Mouse (Mus musculus) kidney, postnatal 0 days (tissue): ENCODE results near the gene Esrrg. TPM values are rescaled to one million over a fixed set of nuclear protein-coding genes. Genes with fewer than 3 reads are reported as not detected.
A peak's percentile ranks its signal among the peaks of the same experiment; 100 is the strongest.

Source experiments
- ATAC-seq: fragments of 200-750 bp; cut with Nextera tagmentation; replicated peaks from 2 replicates; pipeline ENCODE4 v1.8.0; 2017; ENCODE audit warnings: low read depth, moderate number of reproducible peaks, moderate TSS enrichment, moderate library complexity; ENCODE audit not compliant: low FRiP score
- DNase-seq: peaks from one replicate; pipeline ENCODE4 v3.0.0-alpha.2; 2016; ENCODE audit warnings: low spot score
- H3K27ac ChIP-seq: fragments of 300-500 bp; sonication (generic); 2 replicates; pipeline ENCODE4 v1.5.1; 2014; ENCODE audit warnings: mild to moderate bottlenecking
- H3K27me3 ChIP-seq: fragments of 300-500 bp; sonication (generic); 2 replicates; pipeline ENCODE4 v1.6.1; 2014; ENCODE audit warnings: low read length, mixed read lengths; ENCODE audit not compliant: insufficient read depth
- H3K36me3 ChIP-seq: fragments of 300-500 bp; sonication (generic); 2 replicates; pipeline ENCODE4 v1.6.1; 2014; ENCODE audit warnings: low read length, mixed read lengths; ENCODE audit not compliant: insufficient read depth
- H3K4me1 ChIP-seq: fragments of 300-500 bp; sonication (generic); replicated peaks from 2 replicates; pipeline ENCODE4 v1.6.1; 2014; ENCODE audit warnings: antibody characterized with exemption, low read length, mixed read lengths; ENCODE audit not compliant: insufficient read depth
- H3K4me2 ChIP-seq: fragments of 300-500 bp; sonication (generic); 2 replicates; pipeline ENCODE4 v1.6.1; 2014; ENCODE audit warnings: mild to moderate bottlenecking, low read length, moderate library complexity, mixed read lengths
- H3K4me3 ChIP-seq: fragments of 300-500 bp; sonication (generic); replicated peaks from 2 replicates; pipeline ENCODE4 v1.5.1; 2014; ENCODE audit warnings: low read depth, low read length
- H3K9ac ChIP-seq: fragments of 300-500 bp; sonication (generic); 2 replicates; pipeline ENCODE4 v1.6.1; 2014; ENCODE audit warnings: low read depth, low read length
- H3K9me3 ChIP-seq: fragments of 300-500 bp; sonication (generic); replicated peaks from 2 replicates; pipeline ENCODE4 v1.6.1; 2016; ENCODE audit warnings: low read length, inconsistent platforms, mixed read lengths
- CTCF ChIP-seq: IDR thresholded peaks from 2 replicates; pipeline ENCODE4 v1.5.1; 2016; ENCODE audit warnings: antibody characterized with exemption, low read depth, mild to moderate bottlenecking, moderate library complexity
- WGBS: fragments of 180-500 bp; shearing (Covaris S2); extraction: QIAGEN DNeasy Blood & Tissue Kit; methylation state at CpG from one replicate; pipeline ENCODE4 v1.1.7; 2014; 5-methylcytosine and 5-hydroxymethylcytosine counted together
- polyA plus RNA-seq: library from polyadenylated mRNA; unstranded; fragments of >200 nt; fragmentation: Nextera tagmentation; extraction: Ambion mirVana; gene quantifications from 2 replicates; pipeline ENCODE4 v1.2.1, GENCODE M21; 2015

The Esrrg gene
- polyA plus RNA-seq, 1 experiment from 2014 or later, result 26.0 TPM

- no peak overlapping the region for H3K4me3 ChIP-seq
- H3K27ac ChIP-seq, result no peak overlapping the region
- no peaks in the 10 kb centered on the region for H3K9me3 ChIP-seq
- no peak overlapping the region for H3K9ac ChIP-seq
- no peak for TF ChIP-seq CTCF
- ATAC-seq, result no peak
- no peak for DNase-seq
- H3K4me2 ChIP-seq, result no peak overlapping the region
- no peaks in the 10 kb centered on the region for H3K27me3 ChIP-seq
- WGBS, result 75% methylated on average over 13 of the region's 13 CpGs
- H3K36me3 ChIP-seq, result no peaks in the 10 kb centered on the region
- no peaks in the 10 kb centered on the region for H3K4me1 ChIP-seq
Measured at GRCm38 (mm10) chr1:188085116-188085879, 476.7 kb downstream of the Esrrg start.

- TF ChIP-seq CTCF, result no peak
- WGBS, result 75% methylated on average over 3 of the region's 3 CpGs
- Histone ChIP-seq H3K27me3 (no peaks in the 10 kb centered on the region), H3K4me1 (no peaks in the 10 kb centered on the region), H3K4me2 (no peak overlapping the region), H3K4me3 (no peak overlapping the region), H3K36me3 (no peaks in the 10 kb centered on the region), H3K27ac (no peak overlapping the region), H3K9ac (no peak overlapping the region), H3K9me3 (no peaks in the 10 kb centered on the region)
- DNase-seq (no peak), ATAC-seq (no peak)
Measured at GRCm38 (mm10) chr1:188093724-188094123, 485.1 kb downstream of the Esrrg start.

- Histone ChIP-seq H3K4me2 (no peak overlapping the region), H3K27ac (no peak overlapping the region), H3K9ac (no peak overlapping the region), H3K27me3 (no peaks in the 10 kb centered on the region), H3K36me3 (no peaks in the 10 kb centered on the region), H3K4me3 (no peak overlapping the region), H3K4me1 (no peaks in the 10 kb centered on the region), H3K9me3 (no peaks in the 10 kb centered on the region)
- WGBS, result 78% methylated on average over 7 of the region's 7 CpGs
- DNase-seq (no peak), ATAC-seq (no peak)
- no peak for TF ChIP-seq CTCF
Measured at GRCm38 (mm10) chr1:188101832-188102231, 493.2 kb downstream of the Esrrg start.

- Histone ChIP-seq H3K36me3 (no peaks in the 10 kb centered on the region), H3K9me3 (no peaks in the 10 kb centered on the region), H3K4me1 (no peaks in the 10 kb centered on the region), H3K4me2 (no peak overlapping the region), H3K27me3 (no peaks in the 10 kb centered on the region), H3K9ac (no peak overlapping the region), H3K27ac (no peak overlapping the region), H3K4me3 (no peak overlapping the region)
- WGBS, result 55% methylated on average over 3 of the region's 3 CpGs
- no peak for TF ChIP-seq CTCF
- ATAC-seq, result no peak
- DNase-seq, result no peak
Measured at GRCm38 (mm10) chr1:188103179-188103578, 494.6 kb downstream of the Esrrg start.

- Histone ChIP-seq H3K4me2 (no peak overlapping the region), H3K9me3 (no peaks in the 10 kb centered on the region), H3K4me3 (no peak overlapping the region), H3K36me3 (no peaks in the 10 kb centered on the region), H3K9ac (no peak overlapping the region), H3K27ac (no peak overlapping the region), H3K4me1 (no peaks in the 10 kb centered on the region), H3K27me3 (no peaks in the 10 kb centered on the region)
- ATAC-seq, result no peak
- no peak for DNase-seq
- TF ChIP-seq CTCF, result no peak
- WGBS, result 56% methylated on average over 4 of the region's 4 CpGs
Measured at GRCm38 (mm10) chr1:188105516-188105915, 496.9 kb downstream of the Esrrg start.

- Histone ChIP-seq H3K27me3 (no peaks in the 10 kb centered on the region), H3K4me3 (no peak overlapping the region), H3K27ac (no peak overlapping the region), H3K4me2 (no peak overlapping the region), H3K9ac (no peak overlapping the region), H3K4me1 (no peaks in the 10 kb centered on the region), H3K9me3 (no peaks in the 10 kb centered on the region), H3K36me3 (no peaks in the 10 kb centered on the region)
- DNase-seq (peak; percentile 46), ATAC-seq (no peak)
- 9% methylated on average over 6 of the region's 6 CpGs for WGBS
- TF ChIP-seq CTCF, result no peak
Measured at GRCm38 (mm10) chr1:188107946-188108345, 499.4 kb downstream of the Esrrg start.

- Histone ChIP-seq H3K4me3 (no peak overlapping the region), H3K27me3 (no peaks in the 10 kb centered on the region), H3K4me2 (no peak overlapping the region), H3K36me3 (no peaks in the 10 kb centered on the region), H3K4me1 (no peaks in the 10 kb centered on the region), H3K9ac (no peak overlapping the region), H3K27ac (no peak overlapping the region), H3K9me3 (no peaks in the 10 kb centered on the region)
- WGBS, result 19% methylated on average over 3 of the region's 3 CpGs
- TF ChIP-seq CTCF, result no peak
- DNase-seq (peak; percentile 13), ATAC-seq (no peak)
Measured at GRCm38 (mm10) chr1:188111552-188111951, 503.0 kb downstream of the Esrrg start.
